Mouse (Mus musculus) CH12.LX (cell line): ENCODE data around the gene Mfsd7a. TPM values are rescaled to one million over a fixed set of nuclear protein-coding genes. Genes with fewer than 3 reads are reported as not detected.

Experiments used
- DNase-seq: peaks from one replicate; pipeline ENCODE4 v3.0.0-alpha.2; 2013; ENCODE audit errors: extremely low read depth
- H3K27ac ChIP-seq: 2 replicates; pipeline ENCODE4 v1.5.1; 2012; ENCODE audit warnings: low read depth, mild to moderate bottlenecking, control low read depth, moderate library complexity; ENCODE audit not compliant: insufficient read depth
- H3K27me3 ChIP-seq: replicated peaks from 2 replicates; pipeline ENCODE3; 2012; ENCODE audit warnings: inconsistent platforms
- H3K36me3 ChIP-seq, 2 experiments: replicated peaks in 1 of 2; 2 replicates each; pipeline versions ENCODE3 to v1.6.1; 2012; ENCODE audit warnings: inconsistent platforms in 1 of 2, low read length in 1 of 2, mild to moderate bottlenecking in 1 of 2, mixed read lengths in 1 of 2, moderate library complexity in 1 of 2; ENCODE audit not compliant: control insufficient read depth in 1 of 2, insufficient read depth in 1 of 2
- H3K4me1 ChIP-seq, 2 experiments: 2 replicates each; pipeline ENCODE4 v1.6.1; 2012; ENCODE audit warnings: inconsistent platforms in 1 of 2, moderate library complexity in 1 of 2; ENCODE audit not compliant: insufficient read depth in 2 of 2, control insufficient read depth in 1 of 2
- H3K4me2 ChIP-seq: 2 replicates; pipeline ENCODE4 v1.6.1; 2012; ENCODE audit warnings: low read depth, mild to moderate bottlenecking, control low read depth; ENCODE audit not compliant: poor library complexity, insufficient read depth, severe bottlenecking
- H3K4me3 ChIP-seq, 3 experiments: fragments of 150-350 bp in 1 of 3; sonication (generic) in 1 of 3; replicated peaks in 1 of 3; 2 replicates each; pipeline versions ENCODE3 to v1.5.1; 2011 to 2012; ENCODE audit warnings: low read depth in 2 of 3, low read length in 2 of 3, mild to moderate bottlenecking in 2 of 3, moderate library complexity in 2 of 3, control low read depth in 1 of 3, improper control_type of control experiment in 1 of 3, inconsistent platforms in 1 of 3, mixed read lengths in 1 of 3; ENCODE audit not compliant: poor library complexity in 1 of 3
- H3K79me2 ChIP-seq: replicated peaks from 2 replicates; pipeline ENCODE4 v1.6.1; 2012; ENCODE audit warnings: mild to moderate bottlenecking, moderate library complexity; ENCODE audit not compliant: control insufficient read depth, poor library complexity, insufficient read depth, severe bottlenecking; ENCODE audit errors: extremely low read depth
- H3K9ac ChIP-seq: 2 replicates; pipeline ENCODE4 v1.6.1; 2012; ENCODE audit warnings: low read depth, mild to moderate bottlenecking, control low read depth, moderate library complexity; ENCODE audit not compliant: insufficient read depth
- H3K9me3 ChIP-seq: replicated peaks from 2 replicates; pipeline ENCODE3; 2012; ENCODE audit warnings: low read length, inconsistent platforms, mixed read lengths
- CHD2 ChIP-seq: IDR thresholded peaks from 2 replicates; pipeline ENCODE4 v1.6.1; 2011; ENCODE audit warnings: low read length, improper control_type of control experiment
- CTCF ChIP-seq, 2 experiments: IDR thresholded peaks in 1 of 2; conservative IDR thresholded peaks in 1 of 2; 2 replicates each; pipeline ENCODE4 v1.5.1; 2011 to 2012; ENCODE audit warnings: low read depth in 2 of 2, low read length in 2 of 2, improper control_type of control experiment in 1 of 2, inconsistent platforms in 1 of 2, mild to moderate bottlenecking in 1 of 2, moderate library complexity in 1 of 2
- E2F4 ChIP-seq: IDR thresholded peaks from 2 replicates; pipeline ENCODE4 v1.6.1; 2011; ENCODE audit warnings: low read depth, low read length, improper control_type of control experiment; ENCODE audit not compliant: insufficient replicate concordance
- EP300 ChIP-seq: IDR thresholded peaks from 2 replicates; pipeline ENCODE4 v1.6.1; 2011; ENCODE audit warnings: low read length, improper control_type of control experiment
- ETS1 ChIP-seq: conservative IDR thresholded peaks from 2 replicates; pipeline ENCODE4 v1.6.1; 2012; ENCODE audit warnings: low read depth, mild to moderate bottlenecking, inconsistent platforms, low read length, improper control_type of control experiment, moderate library complexity
- GABPA ChIP-seq: IDR thresholded peaks from 2 replicates; pipeline ENCODE4 v1.6.1; 2012; ENCODE audit warnings: low read depth, low read length, improper control_type of control experiment, inconsistent platforms; ENCODE audit not compliant: insufficient replicate concordance
- HCFC1 ChIP-seq: IDR thresholded peaks from 2 replicates; pipeline ENCODE4 v1.6.1; 2012; ENCODE audit warnings: low read depth, mild to moderate bottlenecking, inconsistent platforms, low read length, improper control_type of control experiment
- KAT2A ChIP-seq: IDR thresholded peaks from 2 replicates; pipeline ENCODE4 v1.6.1; 2012; ENCODE audit warnings: low read length, improper control_type of control experiment, inconsistent platforms; ENCODE audit not compliant: insufficient replicate concordance
- MAZ ChIP-seq: IDR thresholded peaks from 2 replicates; pipeline ENCODE4 v1.6.1; 2012; ENCODE audit warnings: low read depth, mild to moderate bottlenecking, inconsistent platforms, low read length, improper control_type of control experiment, moderate library complexity
- MEF2A ChIP-seq: IDR thresholded peaks from 2 replicates; pipeline ENCODE4 v1.6.1; 2014; ENCODE audit warnings: low read depth, mild to moderate bottlenecking, inconsistent platforms, low read length, improper control_type of control experiment, borderline replicate concordance
- MXI1 ChIP-seq: IDR thresholded peaks from 2 replicates; pipeline ENCODE4 v1.6.1; 2011; ENCODE audit warnings: mild to moderate bottlenecking, low read depth, low read length, improper control_type of control experiment
- MYC ChIP-seq: IDR thresholded peaks from 2 replicates; pipeline ENCODE4 v1.6.1; 2011; ENCODE audit warnings: low read depth, mild to moderate bottlenecking, improper control_type of control experiment, low read length
- NRF1 ChIP-seq: IDR thresholded peaks from 2 replicates; pipeline ENCODE4 v1.6.1; 2014; ENCODE audit warnings: low read depth, mild to moderate bottlenecking, inconsistent platforms, low read length, improper control_type of control experiment, moderate library complexity
- PAX5 ChIP-seq: IDR thresholded peaks from 2 replicates; pipeline ENCODE4 v1.6.1; 2012; ENCODE audit warnings: low read length, inconsistent platforms, mixed read lengths
- POLR2A ChIP-seq: IDR thresholded peaks from 2 replicates; pipeline ENCODE4 v1.6.1; 2011; ENCODE audit warnings: low read depth, mild to moderate bottlenecking, improper control_type of control experiment, low read length
- POLR2AphosphoS2 ChIP-seq: IDR thresholded peaks from 2 replicates; pipeline ENCODE4 v1.6.1; 2011; ENCODE audit warnings: low read depth, low read length, improper control_type of control experiment
- RAD21 ChIP-seq: IDR thresholded peaks from 2 replicates; pipeline ENCODE4 v1.6.1; 2011; ENCODE audit warnings: low read depth, mild to moderate bottlenecking, low read length, improper control_type of control experiment, moderate library complexity
- TBP ChIP-seq: conservative IDR thresholded peaks from 2 replicates; pipeline ENCODE4 v1.6.1; 2011; ENCODE audit warnings: low read depth, low read length, improper control_type of control experiment
- TCF12 ChIP-seq: IDR thresholded peaks from 2 replicates; pipeline ENCODE4 v1.6.1; 2014; ENCODE audit warnings: low read depth, mild to moderate bottlenecking, inconsistent platforms, low read length, improper control_type of control experiment
- UBTF ChIP-seq: IDR thresholded peaks from 2 replicates; pipeline ENCODE4 v1.6.1; 2012; ENCODE audit warnings: low read depth, mild to moderate bottlenecking, inconsistent platforms, low read length, improper control_type of control experiment, moderate library complexity
- USF1 ChIP-seq: IDR thresholded peaks from 2 replicates; pipeline ENCODE4 v1.6.1; 2014; ENCODE audit warnings: low read depth, mild to moderate bottlenecking, inconsistent platforms, low read length, improper control_type of control experiment
- USF2 ChIP-seq: conservative IDR thresholded peaks from 2 replicates; pipeline ENCODE4 v1.6.1; 2011; ENCODE audit warnings: low read depth, low read length, improper control_type of control experiment
- ZC3H11A ChIP-seq: IDR thresholded peaks from 2 replicates; pipeline ENCODE4 v1.6.1; 2012; ENCODE audit warnings: low read depth, mild to moderate bottlenecking, inconsistent platforms, low read length, improper control_type of control experiment
- ZKSCAN1 ChIP-seq: IDR thresholded peaks from 2 replicates; pipeline ENCODE4 v1.6.1; 2012; ENCODE audit warnings: low read depth, inconsistent platforms, low read length, improper control_type of control experiment, borderline replicate concordance
- ZMIZ1 ChIP-seq: IDR thresholded peaks from 2 replicates; pipeline ENCODE4 v1.6.1; 2012; ENCODE audit warnings: low read depth, mild to moderate bottlenecking, inconsistent platforms, low read length, improper control_type of control experiment
- ZNF384 ChIP-seq: IDR thresholded peaks from 2 replicates; pipeline ENCODE4 v1.6.1; 2012; ENCODE audit warnings: low read depth, low read length, improper control_type of control experiment, inconsistent platforms
- dilution Hi-C: fragments of 300-500 bp; cut with MboI; formaldehyde crosslinking; loops from 2 replicates; pipeline ENCODE4 v1.14.3; 2020; ENCODE audit warnings: low sequenced_read_pairs; ENCODE audit not compliant: extremely low pct_unique_long_range_greater_than_20kb, extremely low pct_ligation_motif_present
- in situ Hi-C: fragments of 300-500 bp; cut with MboI; formaldehyde crosslinking; loops from 3 replicates; pipeline ENCODE4 v1.14.3; 2019; ENCODE audit warnings: low sequenced_read_pairs, low pct_ligation_motif_present, low pct_unique_long_range_greater_than_20kb, mixed read lengths
- polyA plus RNA-seq: library from polyadenylated mRNA; unstranded; fragments of >175 nt; gene quantifications from 2 replicates; pipeline ENCODE4 v1.2.1, GENCODE M21; 2012; ENCODE audit warnings: low read depth; ENCODE audit not compliant: insufficient read length
- total RNA-seq, 2 experiments: library from RNA; depleted of rRNA; stranded (reverse); fragments of 300-350 nt in 1 of 2; fragments of >200 nt in 1 of 2; gene quantifications; 2 replicates each; pipeline ENCODE4 v1.2.3; 2012 to 2014

Gene Mfsd7a
- total and polyA plus RNA-seq, 3 experiments = not detected

- dilution Hi-C loops = no loop called here
- no peaks in the 10 kb centered on the region for H3K36me3 ChIP-seq
- peaks cover 22% of the 10 kb centered on the region for H3K27me3 ChIP-seq
- in situ Hi-C loops = loop anchor here (25.0 kb wide), 1 partner anchor 214 kb away; the partner anchor contains the start of genes Dgkq and Idua
- H3K9me3 ChIP-seq = no peaks in the 10 kb centered on the region
- DNase-seq = no peak
- no peaks in the 10 kb centered on the region for H3K79me2 ChIP-seq
- no peak overlapping the region for H3K4me2 ChIP-seq
- H3K4me3 ChIP-seq = no peak overlapping the region
- H3K27ac ChIP-seq = no peak overlapping the region
- H3K9ac ChIP-seq = no peak overlapping the region
- TF ChIP-seq CTCF (conservative IDR thresholded peaks at IDR 0.05 in 1 of 2, IDR thresholded peaks at IDR 0.05 in 1 of 2; ENCODE audit: low read depth in 2 of 2, low read length in 2 of 2) (no peak), NRF1 (no peak), ETS1 (no peak), ZMIZ1 (no peak), USF1 (no peak), MEF2A (no peak), EP300 (no peak), USF2 (no peak), TCF12 (no peak), MXI1 (no peak), KAT2A (no peak)
- no peaks in the 10 kb centered on the region for H3K4me1 ChIP-seq
Observed at GRCm38 (mm10) chr5:108447857-108448256, 834 bp downstream of the Mfsd7a start.

DNA sequence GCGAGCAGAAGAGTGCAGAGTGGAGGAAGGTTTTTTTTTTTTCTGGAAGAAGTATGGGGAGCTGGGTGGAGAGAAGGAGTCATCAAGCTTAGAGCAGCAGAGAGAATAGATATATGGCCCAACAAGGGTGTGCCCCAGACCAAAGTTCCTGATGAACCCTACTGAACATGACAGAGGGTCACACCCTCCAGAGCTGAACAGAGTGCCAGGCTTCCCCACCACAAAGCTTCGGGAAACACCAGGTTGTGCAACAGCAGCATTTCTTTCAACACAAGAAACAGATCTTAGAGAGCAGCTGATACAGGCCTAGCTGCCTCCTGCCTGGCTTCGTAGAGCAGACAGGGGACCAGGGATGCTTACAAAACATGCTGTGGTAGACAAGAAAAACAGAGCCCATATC lies 1.7 kb downstream of the Mfsd7a start:
- dilution Hi-C loops (no loop called here), in situ Hi-C loops (loop anchor here (25.0 kb wide), 1 partner anchor 215 kb away; the partner anchor contains the start of genes Dgkq and Idua)
- Histone ChIP-seq H3K4me3 (no peak overlapping the region), H3K36me3 (no peaks in the 10 kb centered on the region), H3K79me2 (no peaks in the 10 kb centered on the region), H3K27ac (no peak overlapping the region), H3K4me2 (no peak overlapping the region), H3K4me1 (no peaks in the 10 kb centered on the region), H3K9ac (no peak overlapping the region), H3K9me3 (no peaks in the 10 kb centered on the region), H3K27me3 (peaks cover 22% of the 10 kb centered on the region)
- TF ChIP-seq HCFC1 (no peak), RAD21 (no peak), MEF2A (no peak), UBTF (no peak), NRF1 (no peak), ZNF384 (no peak), CHD2 (no peak), POLR2A (no peak), GABPA (no peak), ETS1 (no peak), POLR2AphosphoS2 (no peak), ZC3H11A (no peak), USF1 (no peak), ZKSCAN1 (no peak), MYC (no peak), E2F4 (no peak), PAX5 (no peak), TBP (no peak), MAZ (no peak), TCF12 (no peak)
- DNase-seq = no peak
